Mouse (Mus musculus): ENCODE results near the gene Zfp36.
A peak's percentile ranks its signal among the peaks of the same experiment; 100 is the strongest.

Gene Zfp36

GRCm38 (mm10) chr7:28367663-28368275, 12.3 kb downstream of the Zfp36 start:
- DNase-seq = no peak

GRCm38 (mm10) chr7:28362441-28363060, 17.5 kb downstream of the Zfp36 start:
- DNase-seq = peak in 1 of 2 experiments; percentile 4

GRCm38 (mm10) chr7:28361647-28362341, 18.3 kb downstream of the Zfp36 start:
- DNase-seq = peak in 1 of 2 experiments; percentile 2

- DNase-seq = no peak
These were observed 19.8 kb downstream of the Zfp36 start for GRCm38 (mm10) chr7:28360291-28360690.

GRCm38 (mm10) chr7:28359854-28360253, 20.2 kb downstream of the Zfp36 start:
- DNase-seq = peak in 1 of 2 experiments; percentile 33

GRCm38 (mm10) chr7:28358431-28358830, 21.6 kb downstream of the Zfp36 start:
- no peak for DNase-seq

- DNase-seq = peak in 1 of 2 experiments; percentile 47
These were observed 22.1 kb downstream of the Zfp36 start for GRCm38 (mm10) chr7:28357984-28358383.

- peak; percentile 81 to 88 for DNase-seq
These were observed 23.1 kb downstream of the Zfp36 start for GRCm38 (mm10) chr7:28356981-28357380.

- no peak for DNase-seq
These were observed 24.8 kb downstream of the Zfp36 start for GRCm38 (mm10) chr7:28355221-28355620.

- no peak for DNase-seq
These were observed 25.5 kb downstream of the Zfp36 start for GRCm38 (mm10) chr7:28354596-28354995.

- no peak for DNase-seq
These were observed 25.9 kb downstream of the Zfp36 start for GRCm38 (mm10) chr7:28354113-28354581.

- DNase-seq = peak in 1 of 2 experiments; percentile 47
These were observed 26.8 kb downstream of the Zfp36 start for GRCm38 (mm10) chr7:28353267-28353666.

GRCm38 (mm10) chr7:28351676-28352191, 28.3 kb downstream of the Zfp36 start:
- DNase-seq = no peak

- peak; percentile 99 for DNase-seq
These were observed 29.7 kb downstream of the Zfp36 start, which contains the start of gene Rps16 for GRCm38 (mm10) chr7:28350155-28350883. Gene Rps16 (plus strand): TSS chr7:28350652.

- no peak for DNase-seq
These were observed 31.5 kb downstream of the Zfp36 start for GRCm38 (mm10) chr7:28348601-28349000.

GRCm38 (mm10) chr7:28347746-28348145, 32.3 kb downstream of the Zfp36 start:
- no peak for DNase-seq

- DNase-seq = peak; percentile 78 to 82
These were observed 35.4 kb downstream of the Zfp36 start for GRCm38 (mm10) chr7:28344637-28345036.

GRCm38 (mm10) chr7:28341381-28341780, 38.7 kb downstream of the Zfp36 start:
- no peak for DNase-seq

- peak; percentile 64 to 80 for DNase-seq
These were observed 40.7 kb downstream of the Zfp36 start for GRCm38 (mm10) chr7:28339213-28339917.

GRCm38 (mm10) chr7:28338108-28338998, 41.7 kb downstream of the Zfp36 start, which contains the start of gene Supt5:
Gene Supt5 (minus strand): TSS chr7:28338746.
- DNase-seq = peak; percentile 98 to 99

GRCm38 (mm10) chr7:28335471-28335870, 44.6 kb downstream of the Zfp36 start:
- DNase-seq = no peak
